ENCODE assay signal across 9 mouse cellular contexts in the genomic region with DNA sequence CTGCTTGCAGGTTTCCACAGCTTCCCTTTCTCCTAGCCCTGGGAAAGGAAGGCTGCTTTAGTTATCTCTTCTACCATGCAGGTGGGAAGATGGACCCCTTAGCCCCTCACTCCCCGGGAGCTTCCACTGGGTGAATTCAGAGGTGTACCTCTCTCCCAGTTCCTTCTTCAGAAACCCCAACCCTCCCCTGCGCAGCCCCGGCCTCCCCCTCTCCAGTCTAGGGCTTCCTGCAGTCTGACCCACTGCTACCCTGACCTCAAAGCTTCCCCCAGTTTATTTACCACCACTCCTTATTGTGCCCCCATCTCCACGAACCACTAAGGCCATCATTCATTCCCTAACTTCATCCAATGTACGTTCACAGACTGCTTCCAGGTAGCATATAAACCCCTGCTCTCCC. TPM values are rescaled to one million over a fixed set of nuclear protein-coding genes. Genes with fewer than 3 reads are reported as not detected.
A peak's percentile ranks its signal among the peaks of the same experiment; 100 is the strongest.
DNase-seq lines count a peak whose midpoint lies in the region; ATAC-seq and TF ChIP-seq lines count a peak whose summit lies in the region.
"Had no signal": no experiment of that assay in that cellular context is flagged by ENCODE, and none has a peak within 500 bp of the region (broad histone marks: within the 10 kb centered on the region; RNA-seq: fewer than 3 reads in every experiment).

No protein-coding gene starts in this region.

- ATAC-seq in heart, embryonic 14.5 days (ENCODE audit: insufficient number of reproducible peaks, insufficient read depth, low FRiP score, low read depth), result no peak
- peak; percentile 9; the same call in 1 of the 2 replicates for ATAC-seq in forebrain, embryonic 16.5 days
- ATAC-seq in liver, postnatal 0 days, result no peak
- ATAC-seq in activated CD4-positive, CD25-positive, alpha-beta regulatory T cell, adult 4 months, result no peak
- no peak for ATAC-seq in megakaryocyte progenitor cell, adult 5-6 weeks (replicated peaks; ENCODE audit: poor library complexity)

- no peak for TF ChIP-seq EP300 in ES-Bruce4 (IDR thresholded peaks at IDR 0.05; ENCODE audit: insufficient read depth, low read depth, low read length)
- no peak for TF ChIP-seq EP300 in liver, postnatal 0 days (IDR thresholded peaks at IDR 0.05; ENCODE audit: low read depth)

- H3K36me3 ChIP-seq in heart, embryonic 14.5 days (ENCODE audit: control insufficient read depth, insufficient read depth, low read length), result 0 out of 2 replicates have a peak, but pooled peaks cover 4% of the 10 kb centered on the region
- H3K36me3 ChIP-seq in ES-Bruce4 (ENCODE audit: control insufficient read depth, insufficient read depth, low read length, poor library complexity, severe bottlenecking), result no peaks in the 10 kb centered on the region; the same call in 1 of the 2 replicates
- H3K36me3 ChIP-seq in forebrain, embryonic 16.5 days (ENCODE audit: control insufficient read depth, insufficient read depth), result no peaks in the 10 kb centered on the region
- no peaks in the 10 kb centered on the region for H3K36me3 ChIP-seq in liver, postnatal 0 days (replicated peaks; ENCODE audit: insufficient read depth, low read length)
- H3K36me3 ChIP-seq: G1E had no signal

- H3K4me1 ChIP-seq in heart, embryonic 14.5 days (ENCODE audit: control insufficient read depth in 2 of 2, insufficient read depth in 2 of 2, low read length in 2 of 2), result peaks cover 5 to 35% of the 10 kb centered on the region in 2 experiments; a peak in 3 of 4 replicates
- H3K4me1 ChIP-seq in ES-Bruce4 (ENCODE audit: control insufficient read depth, insufficient read depth, low read length), result peaks cover 4% of the 10 kb centered on the region
- peaks cover 22% of the 10 kb centered on the region for H3K4me1 ChIP-seq in forebrain, embryonic 16.5 days (replicated peaks; ENCODE audit: control insufficient read depth, insufficient read depth, low read length)
- H3K4me1 ChIP-seq in liver, postnatal 0 days (ENCODE audit: insufficient read depth), result peaks cover 12% of the 10 kb centered on the region; the same call in 1 of the 2 replicates

- peak overlapping the region; percentile 96 for H3K4me2 ChIP-seq in heart, embryonic 14.5 days (ENCODE audit: low read length)
- H3K4me2 ChIP-seq in forebrain, embryonic 16.5 days (ENCODE audit: low read length), result peak overlapping the region; percentile 96
- H3K4me2 ChIP-seq in liver, postnatal 0 days (ENCODE audit: low read depth, low read length), result peak overlapping the region; percentile 90

- 7% methylated on average over 5 of the region's 5 CpGs for WGBS in heart, embryonic 14.5 days
- WGBS in forebrain, embryonic 16.5 days, result 10% methylated on average over 5 of the region's 5 CpGs
- WGBS in liver, postnatal 0 days (ENCODE audit: insufficient replicate concordance), result 1% methylated on average over 5 of the region's 5 CpGs

- peaks cover 6% of the 10 kb centered on the region; the same call in 1 of the 2 replicates for H3K27me3 ChIP-seq in heart, embryonic 14.5 days (ENCODE audit: control insufficient read depth, insufficient read depth, low read length)
- H3K27me3 ChIP-seq in ES-Bruce4 (ENCODE audit: control insufficient read depth, insufficient read depth, low read length, poor library complexity, severe bottlenecking), result no peaks in the 10 kb centered on the region
- H3K27me3 ChIP-seq in forebrain, embryonic 16.5 days (replicated peaks; ENCODE audit: control insufficient read depth, insufficient read depth, low read length), result peaks cover 3% of the 10 kb centered on the region; the same call in 1 of the 2 replicates
- H3K27me3 ChIP-seq in liver, postnatal 0 days (ENCODE audit: insufficient read depth, low read length), result peaks cover 44% of the 10 kb centered on the region

- no peaks in the 10 kb centered on the region for H3K9me3 ChIP-seq in heart, embryonic 14.5 days (ENCODE audit: control insufficient read depth, low read length)
- no peaks in the 10 kb centered on the region for H3K9me3 ChIP-seq in ES-Bruce4 (replicated peaks; ENCODE audit: control insufficient read depth, insufficient read depth, low read length, poor library complexity, severe bottlenecking)
- no peaks in the 10 kb centered on the region for H3K9me3 ChIP-seq in forebrain, embryonic 16.5 days (ENCODE audit: control insufficient read depth, low read length)
- no peaks in the 10 kb centered on the region for H3K9me3 ChIP-seq in liver, postnatal 0 days (ENCODE audit: low read length)

- peak overlapping the region; percentile 85; the same call in 1 of the 2 replicates for H3K9ac ChIP-seq in heart, embryonic 14.5 days (ENCODE audit: low read length)
- H3K9ac ChIP-seq in ES-Bruce4 (ENCODE audit: low read depth, poor library complexity, severe bottlenecking), result peak overlapping the region; percentile 93; the same call in 1 of the 2 replicates
- peak overlapping the region; percentile 82 for H3K9ac ChIP-seq in forebrain, embryonic 16.5 days (replicated peaks; ENCODE audit: low read depth, low read length)
- H3K9ac ChIP-seq in liver, postnatal 0 days (replicated peaks), result no peak overlapping the region

- H3K27ac ChIP-seq in heart, embryonic 14.5 days (replicated peaks in 1 of 2; ENCODE audit: control insufficient read depth in 1 of 2, insufficient read depth in 1 of 2, low read depth in 2 of 2, low read length in 2 of 2), result no peak overlapping the region
- H3K27ac ChIP-seq in ES-Bruce4 (ENCODE audit: insufficient read depth, low read length), result no peak overlapping the region
- no peak overlapping the region for H3K27ac ChIP-seq in forebrain, embryonic 16.5 days (ENCODE audit: low read length)
- no peak overlapping the region for H3K27ac ChIP-seq in liver, postnatal 0 days (ENCODE audit: low read depth)

- DNase-seq in heart, adult 9 months (ENCODE audit: low spot score in 2 of 2), result no peak
- DNase-seq in liver, postnatal 0 days, result no peak
- no peak for DNase-seq in adrenal gland, adult 8-10 months

- H3K4me3 ChIP-seq in heart, embryonic 14.5 days (ENCODE audit: control insufficient read depth in 1 of 2, insufficient read depth in 1 of 2, low read depth in 1 of 2, low read length in 2 of 2), result peak overlapping the region; percentile 56 to 74
- H3K4me3 ChIP-seq in ES-Bruce4 (ENCODE audit: low read depth, low read length), result peak overlapping the region; percentile 81
- H3K4me3 ChIP-seq in forebrain, embryonic 16.5 days (replicated peaks; ENCODE audit: low read length), result peak overlapping the region; percentile 77
- H3K4me3 ChIP-seq in liver, postnatal 0 days (ENCODE audit: low read depth, low read length), result peak overlapping the region; percentile 64

- no peak for TF ChIP-seq CTCF in ES-Bruce4 (IDR thresholded peaks at IDR 0.05; ENCODE audit: low read depth, low read length)
- no peak for TF ChIP-seq CTCF in liver, postnatal 0 days (IDR thresholded peaks at IDR 0.05; ENCODE audit: low read depth)

- TF ChIP-seq POLR2A in ES-Bruce4 (IDR thresholded peaks at IDR 0.05; ENCODE audit: insufficient read depth, low read length), result no peak

RNA-seq across cellular contexts. Expression of gene Grasp, which starts 0.4 kb away (rescaled TPM):
- polyA plus RNA-seq in heart, embryonic 14.5 days (2014; fragmentation: Nextera tagmentation; extraction: Ambion mirVana), result 3.8 and 5.5 TPM in 2 replicates
- polyA plus RNA-seq in ES-Bruce4 (2011; ENCODE audit: insufficient read depth, insufficient read length, low read depth, missing spikeins), result 8.6 and 9.6 TPM in 2 replicates
- 1.3 and 1.8 TPM in 2 replicates for polyA plus RNA-seq in forebrain, embryonic 16.5 days (2015; fragmentation: Nextera tagmentation; extraction: Ambion mirVana)
- polyA plus RNA-seq in liver, postnatal 0 days (2015; fragmentation: Nextera tagmentation; extraction: Ambion mirVana), result 0.35 and 0.54 TPM in 2 replicates
- polyA plus RNA-seq in activated CD4-positive, CD25-positive, alpha-beta regulatory T cell, adult 4 months (2017; shearing (Covaris generic)), result not detected
- 10 to 100 TPM in 3 of 4 experiments, 1 to 10 TPM in 1; 8.8 to 19.6 (median 17.1) TPM for total RNA-seq in adrenal gland, adult 8-10 months (2022)
- 0.98 and 1.1 TPM in 2 replicates for total RNA-seq in megakaryocyte progenitor cell, adult 5-6 weeks (2015)
- total RNA-seq in megakaryocyte progenitor cell, adult 5-6 weeks (2017), result 1.00 and 1.1 TPM in 2 replicates

RNA-seq across cellular contexts. Expression of gene Nr4a1, which starts 30.5 kb away (rescaled TPM):
- 6.0 and 6.6 TPM in 2 replicates for polyA plus RNA-seq in heart, embryonic 14.5 days (2014; fragmentation: Nextera tagmentation; extraction: Ambion mirVana)
- polyA plus RNA-seq in ES-Bruce4 (2011; ENCODE audit: insufficient read depth, insufficient read length, low read depth, missing spikeins), result 29.4 and 31.9 TPM in 2 replicates
- polyA plus RNA-seq in forebrain, embryonic 16.5 days (2015; fragmentation: Nextera tagmentation; extraction: Ambion mirVana), result 4.5 TPM in 2 replicates
- 0.96 and 1.1 TPM in 2 replicates for polyA plus RNA-seq in liver, postnatal 0 days (2015; fragmentation: Nextera tagmentation; extraction: Ambion mirVana)
- polyA plus RNA-seq in activated CD4-positive, CD25-positive, alpha-beta regulatory T cell, adult 4 months (2017; shearing (Covaris generic)), result 10 to 100 TPM; 37.5 to 92.8 TPM
- 100 to 1,000 TPM in 2 of 4 experiments, 10 to 100 TPM in 2; 42.9 to 895 (median 124) TPM for total RNA-seq in adrenal gland, adult 8-10 months (2022)
- 6.5 and 11.3 TPM in 2 replicates for total RNA-seq in megakaryocyte progenitor cell, adult 5-6 weeks (2015)
- total RNA-seq in megakaryocyte progenitor cell, adult 5-6 weeks (2017), result 7.1 and 7.9 TPM in 2 replicates
- total RNA-seq: G1E had no signal

RNA-seq across cellular contexts. Expression of gene Acvr1b, which starts 49.7 kb away (rescaled TPM):
- 7.3 and 8.7 TPM in 2 replicates for polyA plus RNA-seq in heart, embryonic 14.5 days (2014; fragmentation: Nextera tagmentation; extraction: Ambion mirVana)
- polyA plus RNA-seq in ES-Bruce4 (2011; ENCODE audit: insufficient read depth, insufficient read length, low read depth, missing spikeins), result 27.7 and 27.8 TPM in 2 replicates
- polyA plus RNA-seq in forebrain, embryonic 16.5 days (2015; fragmentation: Nextera tagmentation; extraction: Ambion mirVana), result 26.0 and 27.4 TPM in 2 replicates
- polyA plus RNA-seq in liver, postnatal 0 days (2015; fragmentation: Nextera tagmentation; extraction: Ambion mirVana), result 2.2 TPM in 2 replicates
- 1 to 10 TPM; 3.5 to 3.6 TPM for polyA plus RNA-seq in activated CD4-positive, CD25-positive, alpha-beta regulatory T cell, adult 4 months (2017; shearing (Covaris generic))
- 10 to 100 TPM in 3 of 4 experiments, 1 to 10 TPM in 1; 8.6 to 15.4 (median 12.1) TPM for total RNA-seq in adrenal gland, adult 8-10 months (2022)
- total RNA-seq in megakaryocyte progenitor cell, adult 5-6 weeks (2015), result 3.4 and 4.8 TPM in 2 replicates
- total RNA-seq in megakaryocyte progenitor cell, adult 5-6 weeks (2017), result 6.4 and 10.3 TPM in 2 replicates
- polyA plus RNA-seq: G1E had no signal
